Mouse (Mus musculus) G1E (cell line): ENCODE data around the gene Rps6ka1.
"Not testable (repeated sequence)": the region's sequence is repeated elsewhere in the genome, so short reads cannot be mapped to it uniquely, and the experiment has no call there.

Experiments used
- CTCF ChIP-seq: IDR thresholded peaks from 2 replicates; pipeline ENCODE4 v1.5.1; 2012; ENCODE audit warnings: low read depth, low read length, inconsistent platforms, mixed read lengths
- GATA1 ChIP-seq: IDR thresholded peaks from 2 replicates; pipeline ENCODE4 v1.6.1; 2012; ENCODE audit warnings: borderline replicate concordance, low read length, inconsistent platforms, mixed read lengths
- POLR2AphosphoS5 ChIP-seq: IDR thresholded peaks from 2 replicates; pipeline ENCODE4 v1.6.1; 2012; ENCODE audit warnings: low read depth, low read length, inconsistent platforms; ENCODE audit not compliant: insufficient replicate concordance
- TAL1 ChIP-seq: conservative IDR thresholded peaks from 2 replicates; pipeline ENCODE4 v1.6.1; 2012; ENCODE audit warnings: low read depth, low read length, inconsistent platforms, mixed read lengths

DNA sequence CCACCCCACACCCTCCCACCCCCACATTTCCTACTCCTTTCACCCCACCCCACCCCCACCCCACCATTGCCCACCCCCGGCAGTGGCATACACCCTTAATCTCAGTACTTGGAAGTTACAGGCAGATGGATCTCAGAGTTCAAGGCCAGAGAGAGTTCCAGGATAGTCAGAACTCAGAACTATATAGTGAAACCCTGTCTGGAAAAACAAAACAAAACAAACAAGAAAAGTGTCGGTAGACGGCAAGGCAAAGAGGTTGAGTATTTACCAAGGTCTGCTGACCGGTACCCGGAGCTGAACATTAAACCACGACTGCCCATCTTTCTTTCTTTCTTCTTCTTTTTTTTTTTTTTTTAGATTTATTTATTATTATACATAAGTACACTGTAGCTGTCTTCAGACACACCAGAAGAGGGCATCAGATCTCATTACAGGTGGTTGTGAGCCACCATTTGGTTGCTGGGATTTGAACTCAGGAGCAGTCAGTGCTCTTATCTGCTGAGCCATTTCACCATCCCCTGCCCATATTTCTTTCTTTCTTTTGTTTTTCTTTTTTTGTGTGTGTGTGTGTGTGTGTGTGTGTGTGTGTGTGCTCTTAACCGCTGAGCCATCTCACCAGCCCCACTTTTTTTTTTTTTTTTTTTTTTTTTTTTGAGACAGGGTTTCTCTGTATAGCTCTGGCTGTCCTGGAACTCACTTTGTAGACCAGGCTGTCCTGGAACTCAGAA is 45.7 kb downstream of the Rps6ka1 start:
- TF ChIP-seq CTCF, TAL1, GATA1, POLR2AphosphoS5: not testable (repeated sequence)
